Mouse (Mus musculus) splenic B cell, adult 2 months (primary cell): ENCODE results near the gene Syt8.

ENCODE experiments used
- DNase-seq: peaks from one replicate; pipeline ENCODE4 v3.0.0-alpha.2; 2011; ENCODE audit warnings: low read depth, low spot score
- H3K27me3 ChIP-seq: 2 replicates; pipeline ENCODE4 v1.6.1; 2012; ENCODE audit warnings: mild to moderate bottlenecking, low read length, moderate library complexity, mixed read lengths; ENCODE audit not compliant: control insufficient read depth, poor library complexity, insufficient read depth, severe bottlenecking
- H3K36me3 ChIP-seq: 2 replicates; pipeline ENCODE4 v1.6.1; 2012; ENCODE audit warnings: mild to moderate bottlenecking, low read length, moderate library complexity, mixed read lengths; ENCODE audit not compliant: control insufficient read depth, poor library complexity, insufficient read depth, severe bottlenecking

Syt8 gene

GRCm38 (mm10) chr7:142470808-142471413 lies 36.3 kb downstream of the Syt8 start:
- Histone ChIP-seq H3K27me3 (no peaks in the 10 kb centered on the region), H3K36me3 (no peaks in the 10 kb centered on the region; the same call in 1 of the 2 replicates)
- no peak for DNase-seq

GRCm38 (mm10) chr7:142471414-142471861 lies 36.8 kb downstream of the Syt8 start:
- no peak for DNase-seq
- no peaks in the 10 kb centered on the region for H3K27me3 ChIP-seq

GRCm38 (mm10) chr7:142471884-142472570 lies 37.4 kb downstream of the Syt8 start:
- Histone ChIP-seq H3K36me3 (no peaks in the 10 kb centered on the region; the same call in 1 of the 2 replicates), H3K27me3 (no peaks in the 10 kb centered on the region)
- DNase-seq, result no peak

More at GRCm38 (mm10) chr7:142471414-142471861, 36.8 kb downstream of the Syt8 start:
- no peaks in the 10 kb centered on the region; the same call in 1 of the 2 replicates for H3K36me3 ChIP-seq

GRCm38 (mm10) chr7:142472936-142473335 lies 38.3 kb downstream of the Syt8 start:
- Histone ChIP-seq H3K36me3 (no peaks in the 10 kb centered on the region; the same call in 1 of the 2 replicates), H3K27me3 (no peaks in the 10 kb centered on the region)
- no peak for DNase-seq

GRCm38 (mm10) chr7:142473476-142473875 lies 38.8 kb downstream of the Syt8 start:
- H3K27me3 ChIP-seq, result no peaks in the 10 kb centered on the region
- no peaks in the 10 kb centered on the region; the same call in 1 of the 2 replicates for H3K36me3 ChIP-seq
- no peak for DNase-seq

- H3K27me3 ChIP-seq, result no peaks in the 10 kb centered on the region
- DNase-seq, result no peak
- H3K36me3 ChIP-seq, result no peaks in the 10 kb centered on the region; the same call in 1 of the 2 replicates
Observed at GRCm38 (mm10) chr7:142474799-142475198, 40.1 kb downstream of the Syt8 start.

GRCm38 (mm10) chr7:142475641-142476040 lies 41.0 kb downstream of the Syt8 start:
- Histone ChIP-seq H3K36me3 (no peaks in the 10 kb centered on the region; the same call in 1 of the 2 replicates), H3K27me3 (no peaks in the 10 kb centered on the region)

GRCm38 (mm10) chr7:142476271-142476670 lies 41.6 kb downstream of the Syt8 start:
- no peak for DNase-seq
- H3K27me3 ChIP-seq, result no peaks in the 10 kb centered on the region
- H3K36me3 ChIP-seq, result no peaks in the 10 kb centered on the region; the same call in 1 of the 2 replicates

More at GRCm38 (mm10) chr7:142475641-142476040, 41.0 kb downstream of the Syt8 start:
- DNase-seq, result no peak

- Histone ChIP-seq H3K27me3 (no peaks in the 10 kb centered on the region), H3K36me3 (no peaks in the 10 kb centered on the region; the same call in 1 of the 2 replicates)
- DNase-seq, result no peak
Observed at GRCm38 (mm10) chr7:142476795-142477452, 42.3 kb downstream of the Syt8 start.

- no peaks in the 10 kb centered on the region; the same call in 1 of the 2 replicates for H3K36me3 ChIP-seq
- no peak for DNase-seq
- H3K27me3 ChIP-seq, result no peaks in the 10 kb centered on the region
Observed at GRCm38 (mm10) chr7:142478001-142478400, 43.4 kb downstream of the Syt8 start.

- DNase-seq, result no peak
- Histone ChIP-seq H3K27me3 (no peaks in the 10 kb centered on the region), H3K36me3 (no peaks in the 10 kb centered on the region; the same call in 1 of the 2 replicates)
Observed at GRCm38 (mm10) chr7:142478574-142478973, 43.9 kb downstream of the Syt8 start.

GRCm38 (mm10) chr7:142479307-142479706 lies 44.7 kb downstream of the Syt8 start:
- Histone ChIP-seq H3K27me3 (no peaks in the 10 kb centered on the region), H3K36me3 (no peaks in the 10 kb centered on the region; the same call in 1 of the 2 replicates)
- DNase-seq, result no peak

GRCm38 (mm10) chr7:142479886-142480285 lies 45.2 kb downstream of the Syt8 start:
- no peak for DNase-seq
- no peaks in the 10 kb centered on the region for H3K27me3 ChIP-seq
- no peaks in the 10 kb centered on the region; the same call in 1 of the 2 replicates for H3K36me3 ChIP-seq

GRCm38 (mm10) chr7:142480661-142481060 lies 46.0 kb downstream of the Syt8 start:
- H3K27me3 ChIP-seq, result no peaks in the 10 kb centered on the region
- no peak for DNase-seq
- 0 out of 2 replicates have a peak, but pooled peaks cover 2% of the 10 kb centered on the region for H3K36me3 ChIP-seq

- H3K27me3 ChIP-seq, result no peaks in the 10 kb centered on the region
- H3K36me3 ChIP-seq, result peaks cover 3% of the 10 kb centered on the region; the same call in 1 of the 2 replicates
- DNase-seq, result no peak
Observed at GRCm38 (mm10) chr7:142481186-142481567, 46.5 kb downstream of the Syt8 start.
